Mouse (Mus musculus) small intestine, adult 2 months (tissue): Measurements from ENCODE around the gene Poc1b.
A peak's percentile ranks its signal among the peaks of the same experiment; 100 is the strongest.

Experiments
- CTCF ChIP-seq: fragments of 200-500 bp; IDR thresholded peaks from 2 replicates; pipeline ENCODE4 v1.5.1; 2012; ENCODE audit warnings: low read depth, mild to moderate bottlenecking, control low read depth, inconsistent platforms, low read length, moderate library complexity, mixed read lengths; ENCODE audit not compliant: insufficient replicate concordance, insufficient read length; ENCODE audit errors: extremely low read depth
- POLR2A ChIP-seq: fragments of 200-500 bp; IDR thresholded peaks from 2 replicates; pipeline ENCODE4 v1.6.1; 2012; ENCODE audit warnings: low read depth, mild to moderate bottlenecking, control low read depth, inconsistent platforms, low read length, moderate library complexity

DNA sequence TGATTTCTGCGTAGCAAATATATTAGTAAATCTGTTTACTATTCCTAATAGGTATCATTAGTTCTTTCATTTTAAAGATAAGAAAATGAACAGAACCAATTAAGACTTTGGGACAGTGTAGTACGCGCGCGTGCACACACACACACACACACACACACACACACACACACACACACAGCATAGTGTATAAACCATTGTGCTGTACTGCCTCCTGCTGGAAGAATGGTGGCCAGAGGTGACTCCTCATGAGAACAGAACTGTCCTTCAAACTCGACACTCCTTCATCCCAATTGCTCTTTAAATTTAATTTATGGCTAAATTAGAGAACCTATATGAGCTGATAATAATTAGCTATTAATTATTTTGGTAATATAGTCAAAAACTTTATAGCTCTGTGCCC, 45.2 kb downstream of the Poc1b start:
- no peak for TF ChIP-seq POLR2A
- TF ChIP-seq CTCF: peak; percentile 60; the same call in 1 of the 2 replicates
